Mouse (Mus musculus) heart, adult 2 months (tissue): ENCODE results near the gene Rdm1.

Source experiments
- CTCF ChIP-seq: fragments of 200-600 bp; IDR thresholded peaks from 2 replicates; pipeline ENCODE4 v1.8.1; 2022; ENCODE audit warnings: antibody characterized with exemption, mild to moderate bottlenecking, moderate library complexity
- EP300 ChIP-seq: fragments of 200-500 bp; IDR thresholded peaks from 2 replicates; pipeline ENCODE4 v1.6.1; 2011; ENCODE audit warnings: low read depth, low read length, control low read depth; ENCODE audit not compliant: insufficient read depth

DNA sequence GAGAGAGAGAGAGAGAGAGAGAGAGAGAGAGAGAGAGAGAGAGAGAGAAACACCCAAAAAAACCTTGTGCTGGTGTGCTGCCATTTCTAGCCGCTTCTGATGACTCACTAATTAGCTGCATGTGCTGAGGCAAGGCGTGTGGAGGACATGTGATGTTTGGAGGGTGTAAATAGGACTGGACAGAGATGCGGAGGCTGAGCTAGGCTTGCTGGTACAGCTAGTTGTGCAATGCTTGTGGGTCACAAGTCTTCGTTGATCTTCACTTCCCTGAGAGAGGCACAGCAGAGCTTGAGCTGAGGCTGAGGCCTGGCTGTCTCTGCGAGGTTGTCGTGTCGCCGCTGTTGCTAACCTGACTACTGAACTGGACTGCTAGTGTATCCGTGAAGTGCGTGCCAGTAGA is 39.3 kb upstream of the Rdm1 start:
- TF ChIP-seq EP300 (no peak), CTCF (no peak)
